ENCODE assay signal across 8 mouse cellular contexts in the genomic region with DNA sequence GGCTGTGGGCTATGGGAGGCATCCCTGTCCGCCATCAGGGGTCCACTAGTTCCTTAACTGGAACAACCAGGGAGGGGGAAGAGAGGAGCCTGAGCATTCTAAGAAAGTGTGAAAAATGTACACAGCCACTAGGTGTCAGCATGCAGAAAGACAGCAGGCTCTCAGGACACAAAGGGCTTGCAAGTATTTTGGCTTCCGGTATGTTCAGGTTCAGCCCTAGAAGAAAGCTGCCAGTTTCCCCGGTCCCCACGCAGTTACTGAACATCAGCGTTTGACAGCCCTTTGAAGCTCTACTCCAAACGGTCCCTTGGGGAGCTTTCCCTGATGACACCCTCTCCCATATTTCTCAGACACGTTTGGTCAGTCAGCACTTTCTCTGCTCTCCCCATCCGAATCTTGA.
DNase-seq lines count a peak whose midpoint lies in the region; ATAC-seq and TF ChIP-seq lines count a peak whose summit lies in the region.

No protein-coding gene starts in this region.

- CTCF ChIA-PET in Patski (lab: Charles Lee): interaction anchor here (0.7 to 9.0 kb wide), 34 partner anchors 10 to 244 kb away, joined by 3 to 71 read pairs (median 5); no protein-coding TSS in a partner anchor

- TF ChIP-seq CTCF in Patski (IDR thresholded peaks at IDR 0.05): peak; percentile 89

- DNase-seq in Patski (ENCODE audit: low read depth, low spot score): no peak
- peak; percentile 17 for DNase-seq in cerebellum, adult 9-10 months
- DNase-seq in frontal cortex, postnatal 14 days (ENCODE audit: low spot score in 2 of 2): peak; percentile 23 to 36
- peak; percentile 73 for DNase-seq in intestine, embryonic 14.5 days (ENCODE audit: low spot score)
- peak; percentile 37 to 77 for DNase-seq in left cerebral cortex, adult 9 months (ENCODE audit: low spot score in 2 of 2)
- peak; percentile 44 to 61 for DNase-seq in right cerebral cortex, adult 2 months (ENCODE audit: low spot score in 2 of 2)
- DNase-seq in MN1 (ENCODE audit: low spot score): no peak

- H3K36me3 ChIP-seq in intestine, embryonic 14.5 days (ENCODE audit: control insufficient read depth, insufficient read depth, low read length): no peaks in the 10 kb centered on the region

- 0 out of 2 replicates have a peak overlapping the region, but pooled peaks have one; percentile 11 for H3K9ac ChIP-seq in intestine, embryonic 14.5 days (ENCODE audit: low read length)

- 28% methylated on average over 8 of the region's 8 CpGs for WGBS in intestine, embryonic 14.5 days

- H3K27ac ChIP-seq in intestine, embryonic 14.5 days (ENCODE audit: low read depth): no peak overlapping the region

- no peaks in the 10 kb centered on the region for H3K9me3 ChIP-seq in intestine, embryonic 14.5 days (ENCODE audit: control insufficient read depth, low read length)

- H3K27me3 ChIP-seq in Patski: no peaks in the 10 kb centered on the region
- no peaks in the 10 kb centered on the region for H3K27me3 ChIP-seq in intestine, embryonic 14.5 days (replicated peaks; ENCODE audit: control insufficient read depth, insufficient read depth, low read length)

- POLR2A ChIA-PET in Patski (lab: Charles Lee): interaction anchor here (0.6 to 1.4 kb wide), 3 partner anchors 25 to 203 kb away, joined by 3 to 8 read pairs (median 3); no protein-coding TSS in a partner anchor

- H3K4me1 ChIP-seq in intestine, embryonic 14.5 days (replicated peaks; ENCODE audit: control insufficient read depth, insufficient read depth, low read length): no peaks in the 10 kb centered on the region

- peak; percentile 81 for ATAC-seq in Patski
- ATAC-seq in intestine, embryonic 14.5 days (replicated peaks; ENCODE audit: low FRiP score, low TSS enrichment, low read depth): peak; percentile 68
- peak; percentile 83 for ATAC-seq in megakaryocyte, adult 5-6 weeks (ENCODE audit: poor library complexity, severe bottlenecking)

- H3K4me3 ChIP-seq in intestine, embryonic 14.5 days (ENCODE audit: low read depth, low read length): no peak overlapping the region

- in situ Hi-C loops in Patski (cut with MboI; ENCODE audit: low pct_unique_long_range_greater_than_20kb): no loop called here

- H3K4me2 ChIP-seq in intestine, embryonic 14.5 days (ENCODE audit: low read length): peak overlapping the region; percentile 45

Comparison
In these comparisons a context has a peak if more than half of its experiments do, and no peak if none do; other contexts are left out.
1. DNase-seq: peak in cerebellum, adult 9-10 months (single experiment), frontal cortex, postnatal 14 days (2 of 2), intestine, embryonic 14.5 days (single experiment), left cerebral cortex, adult 9 months (2 of 2) and right cerebral cortex, adult 2 months (2 of 2); none in Patski (single experiment) and MN1 (single experiment).
2. Peak in every context shown above with its lines, with median percentiles within 50 percentile points of each other: ATAC-seq.